Mouse (Mus musculus): ENCODE measurements around the gene Smpdl3b. TPM values are rescaled to one million over a fixed set of nuclear protein-coding genes. Genes with fewer than 3 reads are reported as not detected.
"Not testable (repeated sequence)": the region's sequence is repeated elsewhere in the genome, so short reads cannot be mapped to it uniquely, and the experiment has no call there.

Smpdl3b gene
- 1 to 10 TPM; 2.5 to 5.0 TPM for total RNA-seq (2021)

- DNase-seq (ENCODE audit: low spot score in 2 of 2), result peak; percentile 73 to 74
- intact Hi-C loops (cut with DNase I), result no loop called here
Observed at GRCm38 (mm10) chr4:132756974-132757373, at the start of gene Smpdl3b. TSS of gene Smpdl3b (minus strand) at chr4:132757252.

GRCm38 (mm10) chr4:132806620-132807191 lies 49.7 kb upstream of the Smpdl3b start:
- no peak for DNase-seq (ENCODE audit: low spot score in 2 of 2)

GRCm38 (mm10) chr4:132805599-132806197 lies 48.6 kb upstream of the Smpdl3b start:
- DNase-seq (ENCODE audit: low spot score in 2 of 2), result no peak
- intact Hi-C loops (cut with DNase I), result no loop called here

More at GRCm38 (mm10) chr4:132806620-132807191, 49.7 kb upstream of the Smpdl3b start:
- intact Hi-C loops (cut with DNase I), result no loop called here

- no peak for DNase-seq (ENCODE audit: low spot score in 2 of 2)
- intact Hi-C loops (cut with DNase I), result no loop called here
Observed at GRCm38 (mm10) chr4:132805146-132805545, 48.1 kb upstream of the Smpdl3b start.

- DNase-seq (ENCODE audit: low spot score in 2 of 2), result no peak
- intact Hi-C loops (cut with DNase I), result no loop called here
Observed at GRCm38 (mm10) chr4:132804331-132804730, 47.3 kb upstream of the Smpdl3b start.

- no peak for DNase-seq (ENCODE audit: low spot score in 2 of 2)
- intact Hi-C loops (cut with DNase I), result no loop called here
Observed at GRCm38 (mm10) chr4:132803876-132804275, 46.8 kb upstream of the Smpdl3b start.

GRCm38 (mm10) chr4:132803212-132803611 lies 46.2 kb upstream of the Smpdl3b start:
- no peak for DNase-seq (ENCODE audit: low spot score in 2 of 2)
- intact Hi-C loops (cut with DNase I), result no loop called here

- no peak for DNase-seq (ENCODE audit: low spot score in 2 of 2)
- intact Hi-C loops (cut with DNase I), result no loop called here
Observed at GRCm38 (mm10) chr4:132802171-132802637, 45.2 kb upstream of the Smpdl3b start.

- no peak for DNase-seq (ENCODE audit: low spot score in 2 of 2)
- intact Hi-C loops (cut with DNase I), result no loop called here
Observed at GRCm38 (mm10) chr4:132801176-132802077, 44.4 kb upstream of the Smpdl3b start.

GRCm38 (mm10) chr4:132799845-132800244 lies 42.8 kb upstream of the Smpdl3b start:
- no peak for DNase-seq (ENCODE audit: low spot score in 2 of 2)
- intact Hi-C loops (cut with DNase I), result no loop called here

GRCm38 (mm10) chr4:132798666-132799065 lies 41.6 kb upstream of the Smpdl3b start:
- intact Hi-C loops (cut with DNase I); DNase-seq (ENCODE audit: low spot score in 2 of 2): not testable (repeated sequence)

GRCm38 (mm10) chr4:132798028-132798427 lies 41.0 kb upstream of the Smpdl3b start:
- intact Hi-C loops (cut with DNase I), result no loop called here
- DNase-seq (ENCODE audit: low spot score in 2 of 2), result no peak

GRCm38 (mm10) chr4:132797461-132797860 lies 40.4 kb upstream of the Smpdl3b start:
- intact Hi-C loops (cut with DNase I), result no loop called here
- DNase-seq (ENCODE audit: low spot score in 2 of 2), result no peak

- DNase-seq (ENCODE audit: low spot score in 2 of 2), result peak in 1 of 2 experiments; percentile 26
- intact Hi-C loops (cut with DNase I), result no loop called here
Observed at GRCm38 (mm10) chr4:132796196-132796886, 39.3 kb upstream of the Smpdl3b start, which contains the start of gene Themis2. TSS of gene Themis2 (minus strand) at chr4:132796387.

- no peak for DNase-seq (ENCODE audit: low spot score in 2 of 2)
- intact Hi-C loops (cut with DNase I), result no loop called here
Observed at GRCm38 (mm10) chr4:132795171-132795570, 38.1 kb upstream of the Smpdl3b start.

GRCm38 (mm10) chr4:132794760-132795159 lies 37.7 kb upstream of the Smpdl3b start:
- DNase-seq (ENCODE audit: low spot score in 2 of 2), result no peak
- intact Hi-C loops (cut with DNase I), result no loop called here

- intact Hi-C loops (cut with DNase I), result no loop called here
- DNase-seq (ENCODE audit: low spot score in 2 of 2), result no peak
Observed at GRCm38 (mm10) chr4:132794028-132794427, 37.0 kb upstream of the Smpdl3b start.

- intact Hi-C loops (cut with DNase I); DNase-seq (ENCODE audit: low spot score in 2 of 2): not testable (repeated sequence)
Observed at GRCm38 (mm10) chr4:132793322-132794004, 36.4 kb upstream of the Smpdl3b start.

GRCm38 (mm10) chr4:132789731-132790130 lies 32.7 kb upstream of the Smpdl3b start:
- intact Hi-C loops (cut with DNase I), result no loop called here

More at GRCm38 (mm10) chr4:132789731-132790130, 32.7 kb upstream of the Smpdl3b start:
- no peak for DNase-seq (ENCODE audit: low spot score in 2 of 2)

Measured in left cerebral cortex, postnatal 36 days (tissue).